8 mouse cellular contexts compared by ENCODE assay signal in the genomic region with DNA sequence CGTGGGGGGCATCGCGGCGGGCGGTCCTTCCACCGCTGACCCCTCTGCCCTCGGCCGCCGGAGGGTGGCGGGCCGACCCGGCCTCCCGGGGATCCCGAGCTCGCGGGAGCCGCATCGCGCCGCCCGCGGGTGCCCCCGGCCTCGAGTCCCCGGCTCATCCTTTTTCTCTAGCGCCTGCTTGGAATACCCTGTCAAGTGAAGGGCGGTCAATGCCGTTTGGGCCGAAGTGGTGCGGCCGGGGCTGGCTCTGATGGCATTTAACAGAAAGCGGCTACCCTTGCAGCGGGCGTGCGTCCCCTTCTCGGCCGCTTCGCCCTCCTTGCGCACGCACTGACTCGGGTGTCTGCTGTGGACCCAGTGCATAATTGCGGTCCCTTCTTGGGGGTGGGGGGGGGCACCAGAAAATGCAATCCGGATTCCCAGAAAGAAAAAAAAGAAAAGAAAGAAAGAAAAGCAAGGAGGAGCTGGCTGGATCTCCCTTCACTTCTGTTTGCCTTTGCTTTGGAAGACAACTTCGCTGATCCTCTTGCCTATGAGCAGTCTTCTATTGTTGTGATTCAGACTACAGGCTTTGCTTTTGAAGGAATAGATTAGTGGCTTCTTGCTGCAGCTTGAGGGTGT. TPM values are rescaled to one million over a fixed set of nuclear protein-coding genes. Genes with fewer than 3 reads are reported as not detected.
DNase-seq lines count a peak whose midpoint lies in the region; ATAC-seq lines count a peak whose summit lies in the region.

No protein-coding gene starts in this region.

- peak; percentile 24 to 30 for DNase-seq in lung, adult 18-20 months
- no peak for DNase-seq in lung, postnatal 25 days (ENCODE audit: low spot score)
- peak; percentile 35 to 68 for DNase-seq in adrenal gland, postnatal 36 days
- DNase-seq in forebrain, embryonic 11.5 days (ENCODE audit: low spot score), result peak; percentile 78
- peak; percentile 44 for DNase-seq in hindbrain, embryonic 14.5 days (ENCODE audit: low spot score)
- peak; percentile 38 for DNase-seq in yolk sac, embryonic 10.5 days (ENCODE audit: low spot score)

- H3K36me3 ChIP-seq in forebrain, embryonic 11.5 days (ENCODE audit: control insufficient read depth, insufficient read depth, low read length), result no peaks in the 10 kb centered on the region
- 0 out of 2 replicates have a peak, but pooled peaks cover 4% of the 10 kb centered on the region for H3K36me3 ChIP-seq in hindbrain, embryonic 14.5 days (replicated peaks; ENCODE audit: control insufficient read depth, insufficient read depth)
- peaks cover 1% of the 10 kb centered on the region for H3K36me3 ChIP-seq in liver, embryonic 12.5 days
- H3K36me3 ChIP-seq in neural tube, embryonic 13.5 days, result 0 out of 2 replicates have a peak, but pooled peaks cover under 1% of the 10 kb centered on the region

- peak overlapping the region; percentile 94 for H3K4me3 ChIP-seq in forebrain, embryonic 11.5 days (ENCODE audit: low read depth, low read length)
- H3K4me3 ChIP-seq in hindbrain, embryonic 14.5 days (replicated peaks; ENCODE audit: low read length), result peak overlapping the region; percentile 73
- H3K4me3 ChIP-seq in liver, embryonic 12.5 days, result peak overlapping the region; percentile 78
- peak overlapping the region; percentile 96 for H3K4me3 ChIP-seq in neural tube, embryonic 13.5 days

- peak overlapping the region; percentile 63 for H3K4me2 ChIP-seq in forebrain, embryonic 11.5 days (ENCODE audit: low read depth, low read length, severe bottlenecking)
- H3K4me2 ChIP-seq in hindbrain, embryonic 14.5 days (replicated peaks), result peak overlapping the region; percentile 69
- peak overlapping the region; percentile 99 for H3K4me2 ChIP-seq in liver, embryonic 12.5 days
- peak overlapping the region; percentile 72 for H3K4me2 ChIP-seq in neural tube, embryonic 13.5 days

- peak overlapping the region; percentile 92 for H3K27ac ChIP-seq in forebrain, embryonic 11.5 days (ENCODE audit: low read depth, low read length)
- H3K27ac ChIP-seq in hindbrain, embryonic 14.5 days, result peak overlapping the region; percentile 96
- H3K27ac ChIP-seq in liver, embryonic 12.5 days, result peak overlapping the region; percentile 69
- H3K27ac ChIP-seq in neural tube, embryonic 13.5 days (replicated peaks), result peak overlapping the region; percentile 96

- 1% methylated on average over 38 of the region's 44 CpGs for WGBS in forebrain, embryonic 11.5 days
- WGBS in hindbrain, embryonic 14.5 days, result 0% methylated on average over 40 of the region's 44 CpGs
- under 1% methylated on average over 37 of the region's 44 CpGs for WGBS in liver, embryonic 12.5 days (ENCODE audit: insufficient replicate concordance)
- WGBS in neural tube, embryonic 13.5 days, result under 1% methylated on average over 39 of the region's 44 CpGs

- H3K9me3 ChIP-seq in forebrain, embryonic 11.5 days (ENCODE audit: control insufficient read depth, low read length), result no peaks in the 10 kb centered on the region
- H3K9me3 ChIP-seq in hindbrain, embryonic 14.5 days (ENCODE audit: control insufficient read depth, low read length), result no peaks in the 10 kb centered on the region
- H3K9me3 ChIP-seq in liver, embryonic 12.5 days (replicated peaks), result no peaks in the 10 kb centered on the region
- no peaks in the 10 kb centered on the region for H3K9me3 ChIP-seq in neural tube, embryonic 13.5 days

- peak; percentile 0; the same call in 1 of the 2 replicates for ATAC-seq in forebrain, embryonic 11.5 days (replicated peaks; ENCODE audit: low FRiP score)
- no peak for ATAC-seq in hindbrain, embryonic 14.5 days (ENCODE audit: low FRiP score)
- ATAC-seq in liver, embryonic 12.5 days, result no peak
- no peak for ATAC-seq in neural tube, embryonic 13.5 days (ENCODE audit: low read depth)

- peaks cover 6% of the 10 kb centered on the region for H3K4me1 ChIP-seq in forebrain, embryonic 11.5 days (replicated peaks; ENCODE audit: control insufficient read depth, insufficient read depth, low read length)
- H3K4me1 ChIP-seq in hindbrain, embryonic 14.5 days (replicated peaks; ENCODE audit: control insufficient read depth, insufficient read depth, low read length), result peaks cover 45% of the 10 kb centered on the region
- peaks cover 47% of the 10 kb centered on the region for H3K4me1 ChIP-seq in liver, embryonic 12.5 days
- H3K4me1 ChIP-seq in neural tube, embryonic 13.5 days (replicated peaks), result peaks cover 56% of the 10 kb centered on the region

- H3K9ac ChIP-seq in forebrain, embryonic 11.5 days (ENCODE audit: low read length), result peak overlapping the region; percentile 91
- H3K9ac ChIP-seq in hindbrain, embryonic 14.5 days, result peak overlapping the region; percentile 94
- H3K9ac ChIP-seq in liver, embryonic 12.5 days, result peak overlapping the region; percentile 75
- H3K9ac ChIP-seq in neural tube, embryonic 13.5 days, result peak overlapping the region; percentile 99

- no peaks in the 10 kb centered on the region for H3K27me3 ChIP-seq in forebrain, embryonic 11.5 days (ENCODE audit: control insufficient read depth, insufficient read depth, low read length)
- H3K27me3 ChIP-seq in hindbrain, embryonic 14.5 days (ENCODE audit: control insufficient read depth, insufficient read depth, low read length), result no peaks in the 10 kb centered on the region
- peaks cover 51% of the 10 kb centered on the region for H3K27me3 ChIP-seq in liver, embryonic 12.5 days (replicated peaks)
- no peaks in the 10 kb centered on the region for H3K27me3 ChIP-seq in neural tube, embryonic 13.5 days

RNA-seq across cellular contexts. Expression of a gene that starts 0.8 kb away (rescaled TPM):
- total RNA-seq in adrenal gland, postnatal 36 days (2021), result 10 to 100 TPM; 33.6 to 49.3 TPM
- 55.2 and 60.2 TPM in 2 replicates for polyA plus RNA-seq in forebrain, embryonic 11.5 days (2014; fragmentation: Nextera tagmentation; extraction: Ambion mirVana)
- 61.8 and 67.1 TPM in 2 replicates for polyA plus RNA-seq in hindbrain, embryonic 14.5 days (2014; fragmentation: Nextera tagmentation; extraction: Ambion mirVana)
- 47.5 and 52.3 TPM in 2 replicates for polyA plus RNA-seq in liver, embryonic 12.5 days (2016; fragmentation: Nextera tagmentation; extraction: Ambion mirVana)
- 60.4 and 62.5 TPM in 2 replicates for polyA plus RNA-seq in neural tube, embryonic 13.5 days (2015; fragmentation: Nextera tagmentation; extraction: Ambion mirVana)

RNA-seq across cellular contexts. Expression of a gene that starts 1.2 kb away (rescaled TPM):
- total RNA-seq in adrenal gland, postnatal 36 days (2021), result 10 to 100 TPM; 47.5 to 57.9 TPM
- 73.6 and 83.6 TPM in 2 replicates for polyA plus RNA-seq in forebrain, embryonic 11.5 days (2014; fragmentation: Nextera tagmentation; extraction: Ambion mirVana)
- 101 and 111 TPM in 2 replicates for polyA plus RNA-seq in hindbrain, embryonic 14.5 days (2014; fragmentation: Nextera tagmentation; extraction: Ambion mirVana)
- 40.3 and 40.9 TPM in 2 replicates for polyA plus RNA-seq in liver, embryonic 12.5 days (2016; fragmentation: Nextera tagmentation; extraction: Ambion mirVana)
- polyA plus RNA-seq in neural tube, embryonic 13.5 days (2015; fragmentation: Nextera tagmentation; extraction: Ambion mirVana), result 91.5 and 93.0 TPM in 2 replicates

RNA-seq across cellular contexts. Expression of a gene that starts 41.4 kb away (rescaled TPM):
- 1 to 10 TPM; 5.3 to 5.4 TPM for total RNA-seq in adrenal gland, postnatal 36 days (2021)
- polyA plus RNA-seq in forebrain, embryonic 11.5 days (2014; fragmentation: Nextera tagmentation; extraction: Ambion mirVana), result 42.1 and 42.7 TPM in 2 replicates
- polyA plus RNA-seq in hindbrain, embryonic 14.5 days (2014; fragmentation: Nextera tagmentation; extraction: Ambion mirVana), result 26.4 and 28.1 TPM in 2 replicates
- 48.4 and 54.9 TPM in 2 replicates for polyA plus RNA-seq in liver, embryonic 12.5 days (2016; fragmentation: Nextera tagmentation; extraction: Ambion mirVana)
- 19.1 and 20.5 TPM in 2 replicates for polyA plus RNA-seq in neural tube, embryonic 13.5 days (2015; fragmentation: Nextera tagmentation; extraction: Ambion mirVana)
